Mouse (Mus musculus): ENCODE measurements around the gene Agpat4.
A peak's percentile ranks its signal among the peaks of the same experiment; 100 is the strongest.

The Agpat4 gene

DNA sequence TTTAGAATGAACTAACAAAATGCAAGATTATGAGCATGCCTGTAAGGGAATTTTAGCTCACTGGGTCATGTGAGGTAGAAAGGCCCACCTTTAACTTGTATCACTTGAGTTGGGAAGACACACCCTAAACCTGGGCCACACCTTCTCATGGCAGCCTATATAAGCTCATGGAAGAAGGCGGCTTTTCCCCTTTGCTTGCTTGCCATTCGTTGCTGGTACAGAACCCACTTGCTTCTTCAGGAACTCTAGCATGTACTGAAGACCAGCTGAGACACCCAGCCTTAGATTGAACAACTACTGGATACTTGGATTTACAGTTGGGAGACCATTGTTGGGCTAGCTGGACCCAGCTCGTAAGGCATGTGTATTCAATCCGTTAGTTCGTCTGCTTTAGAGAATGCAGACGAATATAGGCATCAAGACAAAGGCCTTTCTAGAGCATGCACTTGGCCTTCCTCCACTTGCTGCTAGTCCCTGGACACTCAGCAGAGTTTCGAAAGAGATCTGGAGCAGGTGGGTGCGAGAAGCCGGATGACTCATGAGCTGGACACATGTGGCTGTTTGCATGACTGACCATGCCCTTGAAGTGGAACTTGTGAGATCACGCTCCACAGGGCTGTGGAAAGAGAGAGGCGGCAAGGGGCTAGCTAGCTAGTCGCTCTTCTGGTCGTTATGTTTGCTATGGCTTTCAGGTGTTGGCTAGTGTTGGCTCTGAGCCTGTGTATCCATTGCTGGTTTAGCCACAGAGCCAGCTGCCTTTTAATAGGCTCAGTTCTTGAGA lies 42.7 kb downstream of the Agpat4 start:
- DNase-seq (ENCODE audit: low spot score in 2 of 2) = no peak

DNA sequence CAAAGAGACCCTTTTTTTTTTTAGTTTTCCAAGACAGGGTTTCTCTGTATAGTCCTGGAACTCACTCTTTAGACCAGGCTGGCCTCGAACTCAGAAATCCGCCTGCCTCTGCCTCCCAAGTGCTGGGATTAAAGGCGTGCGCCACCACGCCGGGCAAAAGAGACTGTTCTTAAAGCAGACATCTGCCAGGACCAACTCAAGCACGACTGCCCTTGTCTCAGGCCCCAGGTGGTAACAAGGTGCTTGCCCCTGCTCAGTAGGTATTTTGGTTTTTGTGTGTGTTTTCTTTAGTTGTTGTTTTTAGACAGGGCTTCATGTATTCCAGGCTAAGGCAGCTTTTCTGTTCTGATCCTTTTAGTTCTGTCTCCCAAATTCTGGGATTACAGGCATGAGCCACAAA lies 43.4 kb downstream of the Agpat4 start:
- DNase-seq (ENCODE audit: low spot score in 2 of 2) = no peak

- DNase-seq (ENCODE audit: low spot score in 2 of 2) = no peak
Observed at GRCm38 (mm10) chr17:12162824-12163223, 44.3 kb downstream of the Agpat4 start.

DNA sequence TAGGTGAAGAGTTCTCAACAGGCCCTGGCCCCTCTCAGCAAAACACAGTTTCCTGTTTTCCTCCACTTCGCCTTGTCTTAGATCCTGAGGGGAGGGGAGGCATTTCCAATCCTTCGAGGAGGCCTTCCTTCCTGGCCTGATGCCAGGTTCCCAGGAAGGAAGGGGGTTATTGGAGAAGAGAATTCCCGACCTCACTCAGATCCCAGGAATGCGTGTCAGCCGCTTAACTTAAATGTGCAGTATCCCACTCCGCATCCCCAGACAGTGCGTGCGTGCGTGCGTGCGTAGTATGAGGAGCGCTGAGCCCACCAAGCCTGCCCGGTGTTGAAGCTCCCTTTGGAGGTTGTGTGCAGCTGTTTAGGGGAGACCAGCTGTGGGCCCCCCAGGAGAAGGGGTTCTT lies 44.9 kb downstream of the Agpat4 start:
- peak in 1 of 2 experiments; percentile 17 for DNase-seq (ENCODE audit: low spot score in 2 of 2)

GRCm38 (mm10) chr17:12163903-12164302 lies 45.4 kb downstream of the Agpat4 start:
- no peak for DNase-seq (ENCODE audit: low spot score in 2 of 2)

GRCm38 (mm10) chr17:12164507-12164906 lies 46.0 kb downstream of the Agpat4 start:
- DNase-seq (ENCODE audit: low spot score in 2 of 2) = no peak

DNA sequence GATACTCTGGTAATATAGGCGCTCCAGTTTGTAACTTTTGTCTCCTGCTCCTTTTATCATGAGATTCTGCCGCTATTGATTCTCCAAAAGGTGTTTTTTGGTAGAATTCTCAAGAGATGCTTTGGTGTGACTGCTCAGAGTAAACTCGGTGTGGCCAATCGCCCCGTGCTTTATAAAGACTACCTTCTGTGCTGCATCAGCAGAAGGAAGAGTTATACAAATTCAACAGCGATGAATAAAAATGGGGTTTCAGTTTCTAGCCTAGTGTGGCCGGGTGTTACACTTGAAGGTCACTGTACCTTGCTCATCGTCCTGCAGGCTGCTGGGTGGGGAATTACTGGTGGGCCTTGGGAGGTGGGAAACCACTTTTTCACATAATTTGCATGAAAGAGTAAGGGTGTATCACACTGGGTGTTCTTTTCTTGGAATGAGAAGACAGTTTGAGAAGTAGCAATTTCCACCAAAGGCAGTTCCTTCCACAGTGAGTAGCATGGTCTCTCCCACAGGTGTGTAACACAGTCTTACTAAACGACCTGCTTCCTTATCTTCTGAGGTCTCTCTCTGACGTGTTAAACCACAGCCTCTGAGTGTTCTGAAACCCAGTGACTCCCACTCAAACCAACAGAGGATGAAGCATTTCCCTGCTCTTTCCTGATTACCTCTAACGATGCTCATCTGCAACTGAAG lies 46.6 kb downstream of the Agpat4 start:
- no peak for DNase-seq (ENCODE audit: low spot score in 2 of 2)

- DNase-seq (ENCODE audit: low spot score in 2 of 2) = no peak
Observed at GRCm38 (mm10) chr17:12165701-12166100, 47.2 kb downstream of the Agpat4 start.

GRCm38 (mm10) chr17:12168536-12168935 lies 50.0 kb downstream of the Agpat4 start:
- DNase-seq (ENCODE audit: low spot score in 2 of 2) = peak in 1 of 2 experiments; percentile 48

- DNase-seq (ENCODE audit: low spot score in 2 of 2) = no peak
Observed at GRCm38 (mm10) chr17:12169326-12169836, 50.9 kb downstream of the Agpat4 start.

- no peak for DNase-seq (ENCODE audit: low spot score in 2 of 2)
Observed at GRCm38 (mm10) chr17:12170791-12171497, 52.4 kb downstream of the Agpat4 start.

GRCm38 (mm10) chr17:12171666-12172065 lies 53.2 kb downstream of the Agpat4 start:
- no peak for DNase-seq (ENCODE audit: low spot score in 2 of 2)

- no peak for DNase-seq (ENCODE audit: low spot score in 2 of 2)
Observed at GRCm38 (mm10) chr17:12174221-12174620, 55.7 kb downstream of the Agpat4 start.

DNA sequence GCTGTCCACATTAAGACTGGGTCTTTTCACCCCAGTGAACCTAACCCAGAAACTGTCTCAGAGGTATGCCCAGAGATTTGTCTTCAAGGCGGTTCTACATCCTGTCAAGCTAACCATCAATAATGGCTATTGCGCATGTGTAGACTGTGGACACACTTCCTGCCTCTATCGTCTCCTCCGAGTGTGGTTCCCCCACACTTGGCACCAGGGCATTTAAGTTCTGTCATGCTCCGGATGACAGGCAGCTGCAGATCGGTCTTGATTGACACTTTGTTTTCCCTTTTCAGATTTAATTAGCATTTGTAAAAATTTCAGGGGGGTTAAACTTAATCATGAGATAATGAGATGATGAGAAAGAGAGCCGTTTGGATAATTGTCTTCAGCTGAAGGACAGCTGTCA lies 56.4 kb downstream of the Agpat4 start:
- no peak for DNase-seq (ENCODE audit: low spot score in 2 of 2)

DNA sequence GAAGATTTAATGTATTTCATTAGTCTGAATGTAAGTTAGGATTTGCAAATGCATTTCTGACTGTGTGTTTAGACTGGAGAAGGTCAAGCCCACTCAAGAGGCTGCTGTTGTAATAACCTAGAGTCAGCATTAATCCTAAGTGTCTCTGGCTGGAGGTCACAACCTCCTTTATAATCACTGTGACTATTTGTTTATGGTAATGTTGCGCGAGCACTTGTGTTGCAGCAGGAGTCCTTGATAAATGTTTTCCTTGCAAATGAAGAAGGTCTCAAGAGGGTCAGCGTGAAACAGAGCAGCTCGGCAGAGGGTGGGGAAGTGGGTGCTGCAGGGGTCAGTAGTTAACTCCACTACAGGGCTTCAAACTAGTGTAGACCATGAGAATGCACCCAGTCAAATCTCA lies 57.1 kb downstream of the Agpat4 start:
- DNase-seq (ENCODE audit: low spot score in 2 of 2) = no peak

DNA sequence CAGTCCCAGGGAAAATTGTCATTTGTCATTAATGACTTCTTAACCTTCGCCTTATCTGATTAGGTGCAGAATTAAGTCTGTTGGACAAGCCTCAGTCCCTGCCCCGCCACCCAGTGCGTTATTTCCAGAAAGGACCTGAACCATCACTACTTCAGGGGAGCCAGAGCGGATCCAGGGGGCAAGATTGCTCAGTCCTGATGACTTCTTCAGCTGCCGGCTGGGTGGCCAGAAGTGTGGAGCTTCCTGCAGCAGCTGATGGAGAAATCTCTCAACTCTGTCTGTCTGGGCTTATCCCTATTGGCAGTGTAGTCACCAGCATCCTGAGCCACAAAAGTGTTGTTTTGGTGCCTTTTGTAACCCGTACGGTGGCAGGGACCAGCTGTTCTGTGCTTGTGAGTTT lies 60.8 kb downstream of the Agpat4 start:
- no peak for DNase-seq (ENCODE audit: low spot score in 2 of 2)

DNA sequence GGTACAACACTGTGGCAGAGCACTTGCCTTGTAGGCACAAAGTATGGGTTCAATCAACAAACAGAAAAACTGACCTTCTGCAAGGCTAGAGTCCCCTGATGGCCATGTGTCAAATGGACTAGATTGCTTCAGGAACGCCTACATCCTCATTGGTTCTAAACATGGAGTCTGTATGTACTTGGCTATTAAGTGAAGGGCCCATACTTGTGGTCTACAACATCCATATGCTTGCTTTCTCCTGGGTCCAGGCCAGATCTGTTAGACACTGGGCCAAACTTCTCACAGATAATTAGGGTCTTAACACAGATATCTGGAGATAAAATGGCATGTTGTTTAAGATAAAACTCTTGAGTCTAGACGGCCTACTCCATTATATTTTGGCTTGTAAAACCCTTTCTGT lies 61.3 kb downstream of the Agpat4 start:
- DNase-seq (ENCODE audit: low spot score in 2 of 2) = no peak

GRCm38 (mm10) chr17:12182702-12183485 lies 64.4 kb downstream of the Agpat4 start:
- DNase-seq (ENCODE audit: low spot score in 2 of 2) = no peak

DNA sequence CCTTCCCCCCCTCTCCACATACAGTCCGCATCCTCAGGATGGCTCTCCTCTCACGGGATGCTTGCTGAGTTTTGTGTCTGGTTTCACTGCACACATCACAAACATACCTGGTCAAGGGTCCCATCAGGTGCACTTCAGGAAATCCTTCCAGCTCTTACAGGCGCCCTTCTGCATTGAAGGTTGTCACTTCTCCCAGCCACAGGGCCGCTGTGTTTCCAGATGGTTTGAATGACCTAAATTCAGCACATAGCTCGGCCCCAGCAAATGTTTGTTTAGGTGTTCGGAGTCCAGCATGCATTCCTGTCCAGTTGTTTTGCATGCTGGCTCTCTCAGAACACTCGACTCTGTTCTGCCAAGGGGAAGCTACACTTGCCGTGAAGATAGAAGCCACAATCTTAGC lies 65.8 kb downstream of the Agpat4 start:
- DNase-seq (ENCODE audit: low spot score in 2 of 2) = no peak

DNA sequence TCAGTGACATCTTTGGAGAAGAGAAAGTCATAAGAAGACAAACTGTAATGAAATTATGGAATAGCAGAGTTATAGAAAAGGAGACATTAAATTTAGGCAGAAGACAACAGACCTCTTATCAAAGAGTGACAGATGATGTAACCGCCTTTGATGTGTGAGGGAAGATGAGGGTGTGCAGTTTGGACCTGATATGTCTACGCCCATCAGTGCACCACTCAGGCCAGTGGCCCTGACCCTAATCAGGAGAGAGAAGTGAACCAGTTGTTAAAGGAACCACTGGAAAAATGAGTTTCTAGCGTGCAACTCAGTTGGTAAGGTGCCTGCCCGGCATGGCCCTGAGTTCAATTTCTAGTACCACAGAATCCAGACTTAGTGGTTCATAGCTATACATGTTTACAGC lies 67.4 kb downstream of the Agpat4 start:
- no peak for DNase-seq (ENCODE audit: low spot score in 2 of 2)

GRCm38 (mm10) chr17:12186341-12186740 lies 67.8 kb downstream of the Agpat4 start:
- DNase-seq (ENCODE audit: low spot score in 2 of 2) = no peak

DNA sequence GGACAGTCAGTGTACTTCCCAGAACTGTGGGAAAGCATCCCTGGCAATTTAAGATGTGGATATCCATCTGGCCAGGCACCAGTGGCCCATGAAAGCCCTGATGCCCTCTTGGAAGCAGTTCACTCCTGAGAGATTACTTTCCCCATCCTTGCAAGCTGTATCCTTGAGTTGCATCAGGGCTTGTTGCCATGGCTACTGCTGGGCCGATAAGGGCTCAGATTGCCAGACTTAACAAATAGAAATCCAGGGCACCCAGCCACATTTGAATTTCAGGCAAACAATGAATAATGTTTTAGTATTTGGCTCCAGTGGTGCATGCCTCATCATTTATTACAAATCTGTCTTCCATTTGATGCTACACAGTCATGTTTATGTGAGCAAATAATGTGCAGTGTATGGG lies 69.3 kb downstream of the Agpat4 start:
- DNase-seq (ENCODE audit: low spot score in 2 of 2) = no peak

Measured in cerebellum, postnatal 4 days (tissue).